Mouse (Mus musculus) heart, embryonic 14.5 days (tissue): ENCODE measurements around the gene Ppp1r3e. TPM values are rescaled to one million over a fixed set of nuclear protein-coding genes. Genes with fewer than 3 reads are reported as not detected.

Experiments used
- ATAC-seq: fragments of 200-750 bp; cut with Nextera tagmentation; 2 replicates; pipeline ENCODE4 v1.8.0; 2017; ENCODE audit warnings: low read depth, moderate TSS enrichment; ENCODE audit not compliant: insufficient number of reproducible peaks, insufficient read depth, low FRiP score
- H3K27ac ChIP-seq, 2 experiments: fragments of 200-500 bp in 1 of 2; fragments of 300-500 bp in 1 of 2; sonication (generic) in 1 of 2; replicated peaks in 1 of 2; 2 replicates each; pipeline ENCODE4 v1.5.1; 2012 to 2014; ENCODE audit warnings: low read depth in 2 of 2, low read length in 2 of 2, control low read depth in 1 of 2, mild to moderate bottlenecking in 1 of 2, mixed read lengths in 1 of 2; ENCODE audit not compliant: control insufficient read depth in 1 of 2, insufficient read depth in 1 of 2
- H3K27me3 ChIP-seq: fragments of 300-500 bp; sonication (generic); 2 replicates; pipeline ENCODE4 v1.6.1; 2014; ENCODE audit warnings: mild to moderate bottlenecking, low read length, control low read depth; ENCODE audit not compliant: control insufficient read depth, insufficient read depth
- H3K36me3 ChIP-seq: fragments of 300-500 bp; sonication (generic); 2 replicates; pipeline ENCODE4 v1.6.1; 2014; ENCODE audit warnings: mild to moderate bottlenecking, control low read depth, low read length, mixed read lengths; ENCODE audit not compliant: control insufficient read depth, insufficient read depth
- H3K4me1 ChIP-seq, 2 experiments: fragments of 200-500 bp in 1 of 2; fragments of 300-500 bp in 1 of 2; sonication (generic) in 1 of 2; 2 replicates each; pipeline ENCODE4 v1.6.1; 2012 to 2014; ENCODE audit warnings: low read length in 2 of 2, control low read depth in 1 of 2, mixed read lengths in 1 of 2; ENCODE audit not compliant: control insufficient read depth in 2 of 2, insufficient read depth in 2 of 2
- H3K4me2 ChIP-seq: fragments of 300-500 bp; sonication (generic); 2 replicates; pipeline ENCODE4 v1.6.1; 2014; ENCODE audit warnings: mild to moderate bottlenecking, low read length
- H3K4me3 ChIP-seq, 2 experiments: fragments of 200-500 bp in 1 of 2; fragments of 300-500 bp in 1 of 2; sonication (generic) in 1 of 2; 2 replicates each; pipeline ENCODE4 v1.5.1; 2012 to 2014; ENCODE audit warnings: low read length in 2 of 2, mild to moderate bottlenecking in 2 of 2, control low read depth in 1 of 2, low read depth in 1 of 2, moderate library complexity in 1 of 2; ENCODE audit not compliant: control insufficient read depth in 1 of 2, insufficient read depth in 1 of 2
- H3K9ac ChIP-seq: fragments of 300-500 bp; sonication (generic); 2 replicates; pipeline ENCODE4 v1.6.1; 2014; ENCODE audit warnings: mild to moderate bottlenecking, low read length
- H3K9me3 ChIP-seq: fragments of 300-500 bp; sonication (generic); 2 replicates; pipeline ENCODE4 v1.6.1; 2016; ENCODE audit warnings: low read length, control low read depth; ENCODE audit not compliant: control insufficient read depth
- WGBS: fragments of 180-500 bp; shearing (Covaris S2); extraction: QIAGEN DNeasy Blood & Tissue Kit; methylation state at CpG from one replicate; pipeline ENCODE4 v1.1.7; 2014; 5-methylcytosine and 5-hydroxymethylcytosine counted together
- polyA plus RNA-seq: library from polyadenylated mRNA; unstranded; fragments of >200 nt; fragmentation: Nextera tagmentation; extraction: Ambion mirVana; gene quantifications from 2 replicates; pipeline ENCODE4 v1.2.1, GENCODE M21; 2014

The Ppp1r3e gene
- polyA plus RNA-seq, 1 experiment from 2014 or later: 1.7 TPM

- WGBS: 2% methylated on average over 36 of the region's 36 CpGs
- H3K4me1 ChIP-seq: peaks cover 5 to 10% of the 10 kb centered on the region in 2 experiments
- peak overlapping the region; percentile 82 for H3K9ac ChIP-seq
- 0 out of 2 replicates have a peak, but pooled peaks have one; percentile 2 for ATAC-seq
- no peaks in the 10 kb centered on the region for H3K27me3 ChIP-seq
- peak overlapping the region; percentile 78 to 79 for H3K27ac ChIP-seq
- peak overlapping the region; percentile 72 to 74 for H3K4me3 ChIP-seq
- peak overlapping the region; percentile 99 for H3K4me2 ChIP-seq
- H3K9me3 ChIP-seq: no peaks in the 10 kb centered on the region
- no peaks in the 10 kb centered on the region for H3K36me3 ChIP-seq
These were observed 1.4 kb downstream of the Ppp1r3e start for GRCm38 (mm10) chr14:54875844-54876538.

- H3K4me2 ChIP-seq: no peak overlapping the region
- peaks cover 5 to 10% of the 10 kb centered on the region in 2 experiments for H3K4me1 ChIP-seq
- no peaks in the 10 kb centered on the region for H3K27me3 ChIP-seq
- H3K9me3 ChIP-seq: no peaks in the 10 kb centered on the region
- no peak for ATAC-seq
- WGBS: 90% methylated on average over 3 of the region's 3 CpGs
- no peak overlapping the region for H3K4me3 ChIP-seq
- H3K27ac ChIP-seq: no peak overlapping the region
- H3K36me3 ChIP-seq: no peaks in the 10 kb centered on the region
- no peak overlapping the region for H3K9ac ChIP-seq
These were observed 3.2 kb downstream of the Ppp1r3e start for GRCm38 (mm10) chr14:54874165-54874564.

DNA sequence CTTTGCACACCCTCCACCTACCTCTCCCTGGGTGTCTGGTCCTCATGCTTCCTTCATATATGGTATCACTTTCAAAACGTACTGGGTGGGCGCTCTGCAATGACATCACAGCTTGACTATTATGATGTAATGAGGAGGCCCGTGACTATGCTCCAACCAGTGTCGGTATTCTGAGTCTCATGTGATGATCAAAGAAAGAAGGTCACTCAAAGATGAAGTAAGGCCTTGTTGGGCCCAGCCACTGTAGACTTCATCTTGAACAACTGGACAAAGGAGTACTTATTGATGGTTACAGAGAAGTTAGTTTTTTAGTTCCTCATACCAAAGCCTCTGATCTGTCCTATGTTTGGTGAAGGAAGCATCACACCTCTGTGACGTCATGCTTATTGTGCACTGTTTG, 6.5 kb downstream of the Ppp1r3e start, which contains the start of gene Homez:
Gene Homez, minus strand, starts transcription at position 101 of the 400 bp plus-strand sequence.
- Histone ChIP-seq H3K4me3 (no peak within 1 kb of the TSS), H3K36me3 (no peaks in the 10 kb centered on the region), H3K4me1 (peaks cover 3 to 4% of the 10 kb centered on the region in 2 experiments; a peak in 3 of 4 replicates), H3K4me2 (no peak within 1 kb of the TSS), H3K9ac (no peak within 1 kb of the TSS), H3K27me3 (no peaks in the 10 kb centered on the region), H3K27ac (no peak within 1 kb of the TSS), H3K9me3 (no peaks in the 10 kb centered on the region)
- WGBS: 81% methylated on average over 5 of the region's 5 CpGs
- no peak for ATAC-seq

DNA sequence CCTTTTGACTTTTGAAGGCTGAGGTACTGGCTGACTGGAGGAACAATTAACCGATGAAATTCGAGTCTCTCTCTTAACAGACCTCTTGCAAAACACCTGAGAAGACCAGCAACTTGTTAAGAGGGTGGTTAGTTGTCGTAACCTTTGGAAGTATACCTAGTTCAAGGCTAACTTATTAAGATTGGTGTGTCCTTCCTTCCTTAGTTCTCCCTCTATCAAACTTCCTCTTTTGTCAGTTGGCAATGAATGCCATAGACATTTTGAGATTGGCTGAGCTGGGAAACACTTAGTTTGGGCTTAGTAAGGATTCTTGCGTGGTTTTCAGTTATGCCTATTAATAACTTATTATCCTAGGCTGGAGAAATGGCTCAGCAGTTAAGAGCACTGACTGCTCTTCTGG, 9.3 kb downstream of the Ppp1r3e start:
- Histone ChIP-seq H3K9me3 (no peaks in the 10 kb centered on the region), H3K9ac (no peak overlapping the region), H3K27me3 (no peaks in the 10 kb centered on the region), H3K27ac (no peak overlapping the region), H3K4me3 (no peak overlapping the region), H3K4me2 (no peak overlapping the region), H3K4me1 (peaks cover 2 to 5% of the 10 kb centered on the region in 2 experiments; a peak in 2 of 4 replicates), H3K36me3 (no peaks in the 10 kb centered on the region)
- no peak for ATAC-seq
- 78% methylated on average over 4 of the region's 4 CpGs for WGBS

DNA sequence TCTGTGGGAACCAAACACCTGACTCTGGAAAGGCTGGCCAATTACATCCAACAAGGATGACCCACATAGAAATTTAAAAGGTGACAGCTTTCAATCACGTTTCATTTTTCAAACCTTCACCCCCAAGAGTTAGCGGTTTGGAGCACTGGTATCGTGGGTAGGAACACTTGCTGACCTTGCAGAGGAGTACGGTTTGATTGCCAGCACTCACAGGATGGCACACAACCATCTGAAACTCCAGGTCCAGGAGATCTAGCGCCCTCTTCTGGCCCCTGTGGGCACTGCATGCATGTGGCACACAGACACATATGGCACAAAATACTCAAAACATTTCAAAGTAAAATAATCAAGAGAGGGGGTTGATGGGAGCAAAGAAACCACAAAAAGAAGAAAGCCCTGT, 10.4 kb downstream of the Ppp1r3e start:
- no peaks in the 10 kb centered on the region for H3K36me3 ChIP-seq
- WGBS: 54% methylated on average over 5 of the region's 5 CpGs
- no peak overlapping the region for H3K4me2 ChIP-seq
- no peak overlapping the region for H3K27ac ChIP-seq
- peaks cover 2 to 5% of the 10 kb centered on the region in 2 experiments; a peak in 2 of 4 replicates for H3K4me1 ChIP-seq
- no peak overlapping the region for H3K4me3 ChIP-seq
- H3K9ac ChIP-seq: no peak overlapping the region
- H3K9me3 ChIP-seq: no peaks in the 10 kb centered on the region
- no peak for ATAC-seq
- H3K27me3 ChIP-seq: no peaks in the 10 kb centered on the region

- H3K27ac ChIP-seq: no peak overlapping the region
- H3K27me3 ChIP-seq: no peaks in the 10 kb centered on the region
- no peaks in the 10 kb centered on the region for H3K36me3 ChIP-seq
- H3K9ac ChIP-seq: no peak overlapping the region
- no peak overlapping the region for H3K4me3 ChIP-seq
- peaks cover 2 to 5% of the 10 kb centered on the region in 2 experiments; a peak in 2 of 4 replicates for H3K4me1 ChIP-seq
- H3K9me3 ChIP-seq: no peaks in the 10 kb centered on the region
- no peak for ATAC-seq
- 45% methylated on average over 3 of the region's 3 CpGs for WGBS
- no peak overlapping the region for H3K4me2 ChIP-seq
These were observed 11.1 kb downstream of the Ppp1r3e start for GRCm38 (mm10) chr14:54866268-54866667.

DNA sequence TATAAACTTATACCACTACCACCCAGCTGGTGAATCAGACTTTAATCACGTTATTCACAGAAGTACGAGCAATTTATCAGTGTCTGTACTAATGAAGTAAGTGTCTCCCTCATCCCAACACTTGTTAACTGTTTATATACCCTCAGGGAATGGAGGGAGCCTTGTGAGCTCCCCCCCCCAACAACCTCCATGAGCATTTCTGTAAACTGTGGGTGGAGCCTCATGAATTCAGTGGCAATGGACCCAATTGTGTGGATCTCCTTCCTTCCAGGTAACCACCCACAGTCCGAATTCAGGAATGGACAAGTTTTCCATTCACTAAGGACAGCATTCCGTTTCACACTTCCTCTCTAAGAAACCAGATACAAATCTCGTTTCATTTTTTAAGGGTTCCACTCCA, 11.7 kb downstream of the Ppp1r3e start:
- H3K4me2 ChIP-seq: no peak overlapping the region
- H3K36me3 ChIP-seq: no peaks in the 10 kb centered on the region
- no peak overlapping the region for H3K9ac ChIP-seq
- WGBS: 66% methylated on average over 5 of the region's 5 CpGs
- H3K27ac ChIP-seq: no peak overlapping the region
- H3K4me1 ChIP-seq: peaks cover 2 to 5% of the 10 kb centered on the region in 2 experiments; a peak in 2 of 4 replicates
- no peak for ATAC-seq
- no peaks in the 10 kb centered on the region for H3K9me3 ChIP-seq
- H3K27me3 ChIP-seq: no peaks in the 10 kb centered on the region
- H3K4me3 ChIP-seq: no peak overlapping the region
